Mouse (Mus musculus) intestine, postnatal 0 days (tissue): ENCODE measurements around the gene Efna5. TPM values are rescaled to one million over a fixed set of nuclear protein-coding genes. Genes with fewer than 3 reads are reported as not detected.

Experiments used
- ATAC-seq: fragments of 200-750 bp; cut with Nextera tagmentation; 2 replicates; pipeline ENCODE4 v1.8.0; 2017; ENCODE audit warnings: mild to moderate bottlenecking, moderate TSS enrichment, moderate library complexity
- H3K27ac ChIP-seq: fragments of 300-500 bp; sonication (generic); 2 replicates; pipeline ENCODE4 v1.5.1; 2014; ENCODE audit warnings: mild to moderate bottlenecking, low read depth, low read length, moderate library complexity
- H3K27me3 ChIP-seq: fragments of 300-500 bp; sonication (generic); replicated peaks from 2 replicates; pipeline ENCODE4 v1.6.1; 2014; ENCODE audit warnings: low read length, mixed read lengths; ENCODE audit not compliant: control insufficient read depth, insufficient read depth
- H3K36me3 ChIP-seq: fragments of 300-500 bp; sonication (generic); 2 replicates; pipeline ENCODE4 v1.6.1; 2014; ENCODE audit warnings: mild to moderate bottlenecking, moderate library complexity; ENCODE audit not compliant: control insufficient read depth, insufficient read depth
- H3K4me1 ChIP-seq: fragments of 300-500 bp; sonication (generic); replicated peaks from 2 replicates; pipeline ENCODE4 v1.6.1; 2014; ENCODE audit warnings: antibody characterized with exemption, low read length, mixed read lengths; ENCODE audit not compliant: control insufficient read depth, insufficient read depth
- H3K4me2 ChIP-seq: fragments of 300-500 bp; sonication (generic); replicated peaks from 2 replicates; pipeline ENCODE4 v1.6.1; 2014; ENCODE audit warnings: low read depth, mild to moderate bottlenecking, moderate library complexity
- H3K4me3 ChIP-seq: fragments of 300-500 bp; sonication (generic); 2 replicates; pipeline ENCODE4 v1.5.1; 2014; ENCODE audit warnings: low read depth, low read length
- H3K9ac ChIP-seq: fragments of 300-500 bp; sonication (generic); 2 replicates; pipeline ENCODE4 v1.6.1; 2014; ENCODE audit warnings: mild to moderate bottlenecking, low read depth, low read length
- H3K9me3 ChIP-seq: fragments of 300-500 bp; sonication (generic); 2 replicates; pipeline ENCODE4 v1.6.1; 2016; ENCODE audit warnings: mixed run types; ENCODE audit not compliant: control insufficient read depth
- CTCF ChIP-seq: sonication (generic); IDR thresholded peaks from 2 replicates; pipeline ENCODE4 v1.5.1; 2016; ENCODE audit warnings: low read depth, mild to moderate bottlenecking, control low read depth, antibody characterized with exemption, moderate library complexity
- WGBS: fragments of 180-500 bp; shearing (Covaris S2); extraction: QIAGEN DNeasy Blood & Tissue Kit; methylation state at CpG from one replicate; pipeline ENCODE4 v1.1.7; 2014; 5-methylcytosine and 5-hydroxymethylcytosine counted together
- polyA plus RNA-seq: library from polyadenylated mRNA; unstranded; fragments of >200 nt; fragmentation: Nextera tagmentation; extraction: Ambion mirVana; gene quantifications from 2 replicates; pipeline ENCODE4 v1.2.1, GENCODE M21; 2015

Gene Efna5
- polyA plus RNA-seq, 1 experiment from 2014 or later: 8.6 TPM

- Histone ChIP-seq H3K27me3 (0 out of 2 replicates have a peak, but pooled peaks cover 3% of the 10 kb centered on the region), H3K4me1 (no peaks in the 10 kb centered on the region), H3K36me3 (no peaks in the 10 kb centered on the region), H3K9ac (no peak overlapping the region), H3K9me3 (no peaks in the 10 kb centered on the region), H3K27ac (no peak overlapping the region), H3K4me2 (peak overlapping the region; percentile 13; the same call in 1 of the 2 replicates), H3K4me3 (no peak overlapping the region)
- WGBS: 25% methylated on average over 16 of the region's 16 CpGs
- no peak for ATAC-seq
- TF ChIP-seq CTCF: no peak
Measured at GRCm38 (mm10) chr17:62748803-62749619, 132.1 kb downstream of the Efna5 start.

- Histone ChIP-seq H3K36me3 (no peaks in the 10 kb centered on the region), H3K9ac (no peak overlapping the region), H3K27me3 (0 out of 2 replicates have a peak, but pooled peaks cover 3% of the 10 kb centered on the region), H3K9me3 (no peaks in the 10 kb centered on the region), H3K4me3 (no peak overlapping the region), H3K27ac (no peak overlapping the region), H3K4me2 (no peak overlapping the region), H3K4me1 (no peaks in the 10 kb centered on the region)
- TF ChIP-seq CTCF: no peak
- WGBS: 68% methylated on average over 8 of the region's 8 CpGs
- ATAC-seq: no peak
Measured at GRCm38 (mm10) chr17:62747381-62747780, 133.7 kb downstream of the Efna5 start.

- Histone ChIP-seq H3K4me3 (no peak overlapping the region), H3K9ac (no peak overlapping the region), H3K27ac (no peak overlapping the region), H3K4me2 (no peak overlapping the region), H3K27me3 (0 out of 2 replicates have a peak, but pooled peaks cover 3% of the 10 kb centered on the region), H3K4me1 (no peaks in the 10 kb centered on the region), H3K36me3 (no peaks in the 10 kb centered on the region), H3K9me3 (no peaks in the 10 kb centered on the region)
- WGBS: 48% methylated on average over 9 of the region's 9 CpGs
- no peak for ATAC-seq
- no peak for TF ChIP-seq CTCF
Measured at GRCm38 (mm10) chr17:62746827-62747226, 134.3 kb downstream of the Efna5 start.

- no peaks in the 10 kb centered on the region for H3K4me1 ChIP-seq
- H3K9me3 ChIP-seq: no peaks in the 10 kb centered on the region
- 0 out of 2 replicates have a peak, but pooled peaks cover 3% of the 10 kb centered on the region for H3K27me3 ChIP-seq
- no peak overlapping the region for H3K4me2 ChIP-seq
- no peak overlapping the region for H3K9ac ChIP-seq
- no peak for TF ChIP-seq CTCF
- WGBS: 96% methylated on average over 4 of the region's 4 CpGs
- no peaks in the 10 kb centered on the region for H3K36me3 ChIP-seq
- no peak for ATAC-seq
- no peak overlapping the region for H3K27ac ChIP-seq
- no peak overlapping the region for H3K4me3 ChIP-seq
Measured at GRCm38 (mm10) chr17:62745286-62745685, 135.8 kb downstream of the Efna5 start.

- WGBS: 55% methylated on average over 6 of the region's 6 CpGs
- no peak overlapping the region for H3K4me2 ChIP-seq
- no peak overlapping the region for H3K4me3 ChIP-seq
- no peak overlapping the region for H3K9ac ChIP-seq
- peak; percentile 64 for ATAC-seq
- no peak overlapping the region for H3K27ac ChIP-seq
- H3K4me1 ChIP-seq: no peaks in the 10 kb centered on the region
- H3K9me3 ChIP-seq: no peaks in the 10 kb centered on the region
- TF ChIP-seq CTCF: no peak
- no peaks in the 10 kb centered on the region for H3K36me3 ChIP-seq
- no peaks in the 10 kb centered on the region for H3K27me3 ChIP-seq
Measured at GRCm38 (mm10) chr17:62744239-62744638, 136.9 kb downstream of the Efna5 start.

- Histone ChIP-seq H3K27me3 (no peaks in the 10 kb centered on the region), H3K4me3 (no peak overlapping the region), H3K4me1 (no peaks in the 10 kb centered on the region), H3K27ac (no peak overlapping the region), H3K9ac (no peak overlapping the region), H3K36me3 (no peaks in the 10 kb centered on the region), H3K9me3 (no peaks in the 10 kb centered on the region), H3K4me2 (no peak overlapping the region)
- 62% methylated on average over 5 of the region's 5 CpGs for WGBS
- ATAC-seq: no peak
- no peak for TF ChIP-seq CTCF
Measured at GRCm38 (mm10) chr17:62741702-62742101, 139.4 kb downstream of the Efna5 start.
